Mouse (Mus musculus) testis, adult 2 months (tissue): ENCODE results near the gene Tchhl1. TPM values are rescaled to one million over a fixed set of nuclear protein-coding genes. Genes with fewer than 3 reads are reported as not detected.

Source experiments
- H3K27ac ChIP-seq: fragments of 200-500 bp; 2 replicates; pipeline ENCODE4 v1.5.1; 2012; ENCODE audit warnings: low read depth, low read length; ENCODE audit not compliant: control insufficient read depth, insufficient read depth
- H3K27me3 ChIP-seq: fragments of 200-500 bp; 2 replicates; pipeline ENCODE4 v1.6.1; 2012; ENCODE audit warnings: mild to moderate bottlenecking, low read length, moderate library complexity; ENCODE audit not compliant: control insufficient read depth, insufficient read depth
- H3K36me3 ChIP-seq: fragments of 200-500 bp; 2 replicates; pipeline ENCODE4 v1.6.1; 2012; ENCODE audit warnings: mild to moderate bottlenecking, low read length; ENCODE audit not compliant: control insufficient read depth, insufficient read depth
- H3K4me1 ChIP-seq: fragments of 200-500 bp; 2 replicates; pipeline ENCODE4 v1.6.1; 2012; ENCODE audit warnings: low read length; ENCODE audit not compliant: control insufficient read depth, insufficient read depth
- H3K4me3 ChIP-seq: fragments of 200-500 bp; 2 replicates; pipeline ENCODE4 v1.5.1; 2012; ENCODE audit warnings: low read depth, mild to moderate bottlenecking, low read length, moderate library complexity, mixed read lengths; ENCODE audit not compliant: control insufficient read depth
- CTCF ChIP-seq: fragments of 200-500 bp; IDR thresholded peaks from 2 replicates; pipeline ENCODE4 v1.5.1; 2012; ENCODE audit warnings: low read depth, mild to moderate bottlenecking, inconsistent platforms, low read length, moderate library complexity; ENCODE audit not compliant: control insufficient read depth, insufficient read depth, insufficient replicate concordance
- POLR2A ChIP-seq: fragments of 200-500 bp; IDR thresholded peaks from 2 replicates; pipeline ENCODE4 v1.6.1; 2012; ENCODE audit warnings: low read depth, mild to moderate bottlenecking, inconsistent platforms, low read length, moderate library complexity; ENCODE audit not compliant: control insufficient read depth
- polyA plus RNA-seq: library from polyadenylated mRNA; depleted of rRNA; stranded (reverse); fragments of >200 nt; gene quantifications from 2 replicates; pipeline ENCODE4 v1.2.3, GENCODE M21; 2012

The Tchhl1 gene
- polyA plus RNA-seq, 1 experiment = not detected

DNA sequence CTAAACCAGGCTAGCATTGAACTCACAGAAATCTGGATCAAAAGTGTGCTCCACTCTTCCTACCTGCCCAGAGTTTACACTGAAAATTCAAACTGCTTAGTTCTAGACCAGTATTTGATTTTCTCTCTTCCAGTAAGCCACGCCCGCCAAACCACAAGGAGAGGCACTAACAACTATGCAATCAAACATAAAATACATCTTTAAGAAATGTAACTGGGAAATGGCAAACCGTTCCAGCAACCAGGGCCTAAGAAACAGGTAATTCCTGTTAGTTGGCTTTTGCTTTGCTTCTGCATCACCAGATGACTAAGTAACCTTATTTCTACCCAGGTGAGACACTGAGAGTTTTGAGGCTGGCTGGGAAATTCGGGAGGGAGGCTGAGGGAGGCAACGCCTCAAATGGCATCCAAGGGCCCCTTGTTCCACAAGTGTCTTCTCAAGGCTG is 38.3 kb downstream of the Tchhl1 start:
- no peak overlapping the region for H3K4me3 ChIP-seq

GRCm38 (mm10) chr3:93509301-93509700 is 40.7 kb downstream of the Tchhl1 start:
- H3K27ac ChIP-seq = no peak overlapping the region
- H3K36me3 ChIP-seq = no peaks in the 10 kb centered on the region
- H3K4me1 ChIP-seq = peaks cover 5% of the 10 kb centered on the region
- no peak for TF ChIP-seq CTCF
- no peak for TF ChIP-seq POLR2A
- no peaks in the 10 kb centered on the region for H3K27me3 ChIP-seq
- H3K4me3 ChIP-seq = no peak overlapping the region

More for the DNA sequence above, 38.3 kb downstream of the Tchhl1 start:
- Histone ChIP-seq H3K4me1 (peaks cover 5% of the 10 kb centered on the region), H3K36me3 (no peaks in the 10 kb centered on the region), H3K27ac (no peak overlapping the region), H3K27me3 (no peaks in the 10 kb centered on the region)
- TF ChIP-seq CTCF (no peak), POLR2A (no peak)

- peaks cover 3% of the 10 kb centered on the region for H3K4me1 ChIP-seq
- no peaks in the 10 kb centered on the region for H3K27me3 ChIP-seq
- H3K4me3 ChIP-seq = no peak overlapping the region
- H3K36me3 ChIP-seq = no peaks in the 10 kb centered on the region
- no peak overlapping the region for H3K27ac ChIP-seq
- TF ChIP-seq CTCF (no peak), POLR2A (no peak)
Measured at GRCm38 (mm10) chr3:93511036-93511435, 42.5 kb downstream of the Tchhl1 start.

DNA sequence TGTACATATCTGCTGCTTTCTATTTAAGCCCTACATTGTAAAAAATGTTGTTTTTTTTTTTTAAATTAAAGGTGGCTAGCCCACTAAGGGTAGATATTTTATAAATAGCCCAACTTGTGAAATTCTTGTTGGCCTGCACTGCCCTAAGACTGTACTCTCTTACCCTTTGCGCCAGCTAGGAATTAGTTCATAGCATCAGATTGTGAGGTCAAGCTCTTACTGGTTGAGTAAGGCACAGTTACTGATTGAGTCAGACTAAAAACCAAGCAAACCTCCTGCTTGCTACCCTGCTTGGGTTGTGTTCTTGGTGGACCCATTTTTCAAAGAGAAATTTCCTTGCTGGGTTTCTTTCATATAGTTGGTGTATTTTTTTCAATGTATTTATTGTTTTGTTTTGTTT is 43.2 kb downstream of the Tchhl1 start:
- no peak overlapping the region for H3K4me3 ChIP-seq

DNA sequence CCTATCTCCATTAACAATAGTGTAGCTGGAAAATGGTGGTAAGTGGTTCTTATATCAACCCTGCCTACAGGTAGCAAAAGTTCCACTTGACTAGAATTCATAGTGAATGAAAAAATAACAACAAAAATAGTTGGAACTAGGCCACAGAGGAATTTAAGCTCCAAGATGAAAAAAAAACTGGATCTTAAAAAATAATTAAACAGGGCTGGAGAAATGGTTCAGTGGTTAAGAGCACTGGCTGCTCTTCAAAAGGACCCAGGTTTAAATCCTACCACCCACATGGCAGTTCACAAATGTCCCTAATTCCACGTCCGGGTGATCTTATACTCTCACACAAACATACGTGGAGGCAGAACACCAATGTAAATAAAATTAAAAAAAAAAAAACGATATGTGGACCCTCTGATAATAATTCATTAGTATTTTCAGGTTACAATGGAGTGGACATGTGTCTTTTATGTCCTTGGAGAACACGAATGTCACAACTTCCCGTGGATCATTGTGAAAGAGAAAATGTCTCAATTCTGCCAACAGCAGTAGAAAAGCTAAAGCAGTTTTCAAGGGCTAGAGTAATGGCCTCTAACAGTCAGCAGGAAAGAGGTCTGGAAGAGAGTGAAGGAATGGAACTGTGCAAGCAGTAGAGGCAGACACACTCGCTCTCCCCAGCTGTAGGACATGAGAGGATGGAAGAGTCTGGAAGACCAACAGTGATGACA is 44.0 kb downstream of the Tchhl1 start:
- Histone ChIP-seq H3K27me3 (no peaks in the 10 kb centered on the region), H3K36me3 (no peaks in the 10 kb centered on the region), H3K4me1 (no peaks in the 10 kb centered on the region), H3K27ac (no peak overlapping the region), H3K4me3 (no peak overlapping the region)
- TF ChIP-seq POLR2A (no peak), CTCF (no peak)

More for the DNA sequence above, 43.2 kb downstream of the Tchhl1 start:
- Histone ChIP-seq H3K36me3 (no peaks in the 10 kb centered on the region), H3K4me1 (no peaks in the 10 kb centered on the region), H3K27ac (no peak overlapping the region), H3K27me3 (no peaks in the 10 kb centered on the region)
- no peak for TF ChIP-seq CTCF
- no peak for TF ChIP-seq POLR2A

DNA sequence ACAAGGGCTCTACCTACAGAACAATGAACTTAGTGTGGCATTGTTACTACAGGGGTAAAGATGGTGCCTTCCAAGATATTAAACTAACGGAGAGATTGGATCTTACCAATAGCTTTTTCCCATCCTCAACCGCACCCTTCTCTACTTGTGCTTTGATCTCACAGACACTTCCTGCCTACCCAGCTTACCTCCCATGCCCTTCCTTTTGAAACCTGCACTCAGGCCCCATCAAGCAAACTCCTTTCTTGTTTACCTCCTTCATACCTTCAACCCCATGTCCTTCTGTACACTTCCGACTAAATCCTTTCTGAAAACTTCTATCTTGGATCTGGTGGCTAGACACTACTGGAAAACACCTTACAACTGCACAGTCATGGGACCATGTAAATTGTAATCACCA is 46.1 kb downstream of the Tchhl1 start:
- H3K27me3 ChIP-seq = no peaks in the 10 kb centered on the region
- no peaks in the 10 kb centered on the region for H3K4me1 ChIP-seq
- no peaks in the 10 kb centered on the region for H3K36me3 ChIP-seq
- TF ChIP-seq POLR2A = no peak
- no peak for TF ChIP-seq CTCF
- H3K4me3 ChIP-seq = no peak overlapping the region
- H3K27ac ChIP-seq = no peak overlapping the region

- H3K27ac ChIP-seq = no peak overlapping the region
- TF ChIP-seq POLR2A (no peak), CTCF (no peak)
- no peak overlapping the region for H3K4me3 ChIP-seq
- H3K36me3 ChIP-seq = no peaks in the 10 kb centered on the region
- H3K27me3 ChIP-seq = no peaks in the 10 kb centered on the region
- H3K4me1 ChIP-seq = peaks cover 5% of the 10 kb centered on the region
Measured at GRCm38 (mm10) chr3:93517343-93517742, 48.8 kb downstream of the Tchhl1 start.
